Mouse (Mus musculus): ENCODE measurements around the gene Actn4. TPM values are rescaled to one million over a fixed set of nuclear protein-coding genes. Genes with fewer than 3 reads are reported as not detected.

Gene Actn4
- polyA plus RNA-seq, 1 experiment: 314 TPM

DNA sequence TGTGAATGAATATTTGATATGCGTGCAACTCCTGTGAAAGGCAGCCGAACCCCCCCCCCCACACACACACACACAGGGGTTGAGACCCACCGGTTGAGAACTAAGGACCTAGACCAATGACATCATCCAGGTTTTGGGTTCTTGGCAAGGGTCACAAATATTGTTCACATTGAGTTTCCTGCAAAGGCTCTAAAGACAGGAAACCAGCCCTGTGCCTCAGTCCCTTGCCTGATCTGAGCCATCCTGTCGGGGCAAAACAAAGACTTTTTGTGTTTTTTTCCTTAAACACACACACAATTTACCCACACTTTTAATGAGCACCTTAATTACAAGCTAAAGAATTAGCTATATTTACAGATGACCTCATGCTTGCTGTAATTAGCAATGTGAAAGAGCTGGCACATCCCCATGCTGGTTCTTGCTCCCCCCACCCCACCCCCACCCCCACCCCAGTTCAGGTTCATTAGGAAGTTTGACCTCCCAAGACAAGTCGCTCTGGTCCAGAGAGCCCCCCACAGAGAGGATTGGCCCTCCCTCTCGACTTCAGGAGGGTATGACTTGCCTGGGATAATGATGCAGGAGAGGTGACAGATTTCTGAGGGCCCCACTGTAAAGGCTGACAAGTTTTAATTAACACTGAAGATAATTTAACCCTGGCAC is 17.3 kb downstream of the Actn4 start:
- TF ChIP-seq CTCF (IDR thresholded peaks at IDR 0.05; ENCODE audit: insufficient read depth, low read length) (no peak), POLR2A (IDR thresholded peaks at IDR 0.05; ENCODE audit: borderline replicate concordance, extremely low read depth, low read depth, low read length) (no peak)
- H3K4me3 ChIP-seq (replicated peaks; ENCODE audit: extremely low read depth, low read depth, low read length): no peak overlapping the region
- DNase-seq: no peak
- H3K4me1 ChIP-seq (ENCODE audit: control insufficient read depth, insufficient read depth, low read length): peaks cover 52% of the 10 kb centered on the region
- 29% methylated on average over 6 of the region's 6 CpGs for WGBS

DNA sequence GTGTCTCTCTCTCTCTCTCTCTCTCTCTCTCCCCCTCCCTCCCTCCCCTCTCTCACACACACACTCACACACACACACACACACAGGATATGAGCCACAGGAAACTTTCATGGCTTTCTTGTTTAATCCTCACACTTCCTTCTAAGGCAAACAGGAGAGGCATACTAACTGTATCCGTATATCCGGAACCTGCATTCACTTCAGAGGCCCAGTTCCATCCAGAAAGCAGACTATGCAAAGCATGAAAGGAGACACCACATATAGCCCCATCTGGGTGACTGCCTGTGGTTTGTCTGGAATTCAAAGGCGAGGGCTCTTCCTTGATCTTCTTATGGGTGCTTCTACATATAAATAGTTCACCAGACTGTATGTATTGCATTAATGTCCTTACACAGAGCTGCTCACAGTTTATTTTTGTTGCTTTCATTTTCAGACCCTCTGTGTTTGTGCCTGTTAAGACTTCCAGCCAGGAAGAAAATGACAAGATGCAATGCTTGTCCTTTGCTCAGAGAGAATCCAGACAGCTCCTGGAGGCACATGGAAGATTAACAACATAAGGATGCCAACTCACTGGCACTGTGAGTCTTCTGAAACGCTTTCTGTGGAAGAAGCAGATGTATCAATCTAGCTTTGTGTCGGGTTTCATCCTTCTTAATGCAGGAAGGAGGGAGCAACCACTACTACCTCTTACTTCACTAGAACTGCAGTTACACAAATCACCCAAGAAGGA is 18.5 kb downstream of the Actn4 start:
- Histone ChIP-seq H3K4me1 (ENCODE audit: control insufficient read depth, insufficient read depth, low read length) (peaks cover 62% of the 10 kb centered on the region), H3K4me3 (replicated peaks; ENCODE audit: extremely low read depth, low read depth, low read length) (no peak overlapping the region)
- no peak for DNase-seq
- no peak for TF ChIP-seq POLR2A (IDR thresholded peaks at IDR 0.05; ENCODE audit: borderline replicate concordance, extremely low read depth, low read depth, low read length)
- whole genome bisulfite sequencing: 37% methylated on average over 5 of the region's 5 CpGs

DNA sequence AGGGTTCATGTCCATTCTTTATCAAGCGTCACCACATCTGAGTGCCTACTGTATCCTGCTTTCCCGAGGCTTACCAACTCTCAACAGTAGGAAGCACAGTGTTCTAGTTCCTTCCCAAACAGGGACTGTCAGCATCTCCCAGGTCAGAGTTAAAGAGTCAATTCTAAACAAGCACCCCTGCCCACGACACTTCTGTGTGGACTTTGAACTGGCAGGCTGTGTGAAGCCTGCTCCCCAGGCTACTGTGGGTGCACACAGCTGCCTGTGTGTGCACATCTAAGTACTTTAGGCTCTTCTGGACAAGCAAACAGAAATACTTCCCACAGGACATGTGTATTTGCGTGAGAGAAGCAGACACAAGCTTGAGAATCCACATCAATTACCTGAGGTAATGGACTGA is 20.6 kb downstream of the Actn4 start:
- H3K4me3 ChIP-seq (replicated peaks; ENCODE audit: extremely low read depth, low read depth, low read length): no peak overlapping the region
- TF ChIP-seq POLR2A (IDR thresholded peaks at IDR 0.05; ENCODE audit: borderline replicate concordance, extremely low read depth, low read depth, low read length) (no peak), CTCF (IDR thresholded peaks at IDR 0.05; ENCODE audit: insufficient read depth, low read length) (no peak)
- H3K4me1 ChIP-seq (ENCODE audit: control insufficient read depth, insufficient read depth, low read length): peaks cover 70% of the 10 kb centered on the region
- 41% methylated on average over 4 of the region's 4 CpGs for WGBS
- no peak for DNase-seq

GRCm38 (mm10) chr7:28941129-28941528 is 21.0 kb downstream of the Actn4 start:
- DNase-seq: no peak
- Histone ChIP-seq H3K4me3 (replicated peaks; ENCODE audit: extremely low read depth, low read depth, low read length) (no peak overlapping the region), H3K4me1 (ENCODE audit: control insufficient read depth, insufficient read depth, low read length) (peaks cover 71% of the 10 kb centered on the region)
- WGBS: 26% methylated on average over 4 of the region's 4 CpGs
- TF ChIP-seq CTCF (IDR thresholded peaks at IDR 0.05; ENCODE audit: insufficient read depth, low read length): no peak
- TF ChIP-seq POLR2A (IDR thresholded peaks at IDR 0.05; ENCODE audit: borderline replicate concordance, extremely low read depth, low read depth, low read length): no peak

DNA sequence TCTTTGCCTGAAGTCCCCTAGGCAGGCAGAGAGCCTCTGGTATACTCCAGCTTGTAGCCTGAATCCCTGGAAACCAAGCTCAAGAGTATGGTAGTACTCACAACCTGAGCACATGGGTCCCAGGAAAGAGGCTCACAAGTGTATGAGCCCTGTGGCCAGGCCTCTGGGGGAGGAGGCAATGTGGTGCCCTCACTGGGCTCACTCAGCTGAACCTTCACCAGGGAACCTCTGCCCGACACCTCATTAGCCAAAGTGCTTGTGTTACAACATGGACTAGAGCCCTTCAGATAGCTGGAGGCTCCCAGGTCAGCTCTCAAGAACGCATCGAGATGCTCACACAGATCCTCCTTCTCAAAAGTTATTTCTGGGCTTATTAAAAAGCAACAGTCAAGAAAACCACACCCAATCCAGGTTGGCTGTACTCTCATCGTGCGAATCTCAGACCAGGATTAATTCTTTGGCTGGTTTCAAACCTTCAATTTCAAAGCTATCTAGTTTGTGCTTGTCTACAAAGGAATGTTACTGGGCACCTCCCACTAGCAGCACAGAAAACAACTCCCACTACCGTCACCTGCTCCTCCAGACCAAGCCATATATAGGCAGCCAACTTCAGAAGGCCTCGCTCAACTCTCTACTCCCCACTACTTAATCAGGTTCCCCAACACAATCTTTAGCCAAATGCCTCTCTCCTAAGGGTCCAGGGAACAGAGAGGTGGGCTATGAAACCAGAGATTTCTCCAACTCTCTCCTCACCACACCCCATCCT is 22.5 kb downstream of the Actn4 start:
- DNase-seq: no peak
- Histone ChIP-seq H3K4me1 (ENCODE audit: control insufficient read depth, insufficient read depth, low read length) (peaks cover 71% of the 10 kb centered on the region), H3K4me3 (replicated peaks; ENCODE audit: extremely low read depth, low read depth, low read length) (no peak overlapping the region)
- WGBS: 58% methylated on average over 7 of the region's 7 CpGs
- TF ChIP-seq POLR2A (IDR thresholded peaks at IDR 0.05; ENCODE audit: borderline replicate concordance, extremely low read depth, low read depth, low read length): no peak
- TF ChIP-seq CTCF (IDR thresholded peaks at IDR 0.05; ENCODE audit: insufficient read depth, low read length): no peak

GRCm38 (mm10) chr7:28938654-28939053 is 23.5 kb downstream of the Actn4 start:
- 42% methylated on average over 4 of the region's 4 CpGs for WGBS
- H3K4me3 ChIP-seq (replicated peaks; ENCODE audit: extremely low read depth, low read depth, low read length): no peak overlapping the region
- DNase-seq: no peak
- TF ChIP-seq POLR2A (IDR thresholded peaks at IDR 0.05; ENCODE audit: borderline replicate concordance, extremely low read depth, low read depth, low read length) (no peak), CTCF (IDR thresholded peaks at IDR 0.05; ENCODE audit: insufficient read depth, low read length) (0 out of 2 replicates have a peak, but pooled peaks have one; percentile 20)
- peaks cover 68% of the 10 kb centered on the region for H3K4me1 ChIP-seq (ENCODE audit: control insufficient read depth, insufficient read depth, low read length)

GRCm38 (mm10) chr7:28936787-28937186 is 25.4 kb downstream of the Actn4 start:
- no peak for TF ChIP-seq POLR2A (IDR thresholded peaks at IDR 0.05; ENCODE audit: borderline replicate concordance, extremely low read depth, low read depth, low read length)
- TF ChIP-seq CTCF (IDR thresholded peaks at IDR 0.05; ENCODE audit: insufficient read depth, low read length): no peak
- Histone ChIP-seq H3K4me1 (ENCODE audit: control insufficient read depth, insufficient read depth, low read length) (peaks cover 65% of the 10 kb centered on the region), H3K4me3 (replicated peaks; ENCODE audit: extremely low read depth, low read depth, low read length) (no peak overlapping the region)
- DNase-seq: no peak
- WGBS: 30% methylated on average over 4 of the region's 4 CpGs

DNA sequence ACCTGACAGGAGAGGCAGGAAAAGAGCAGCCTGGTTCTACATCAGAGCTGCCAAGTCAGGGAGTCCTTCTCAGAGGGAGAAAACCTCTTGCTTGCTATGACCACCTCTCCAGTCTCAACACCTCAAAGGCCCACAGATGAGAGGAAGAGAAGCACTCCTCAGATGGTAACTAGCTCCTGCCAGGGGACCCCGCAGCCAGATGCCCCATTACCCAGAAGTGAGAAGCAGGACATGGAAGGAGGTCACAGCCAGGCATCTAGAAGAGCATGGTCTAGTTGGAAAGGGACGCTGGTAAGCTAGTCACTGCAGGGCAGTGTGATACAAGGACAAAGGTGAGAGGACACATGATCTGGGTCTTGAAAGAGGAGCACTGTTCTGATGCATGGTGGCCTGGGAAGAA is 28.3 kb downstream of the Actn4 start:
- peaks cover 54% of the 10 kb centered on the region for H3K4me1 ChIP-seq (ENCODE audit: control insufficient read depth, insufficient read depth, low read length)
- no peak for DNase-seq
- 86% methylated on average over 2 of the region's 2 CpGs for WGBS
- TF ChIP-seq POLR2A (IDR thresholded peaks at IDR 0.05; ENCODE audit: borderline replicate concordance, extremely low read depth, low read depth, low read length): no peak
- no peak for TF ChIP-seq CTCF (IDR thresholded peaks at IDR 0.05; ENCODE audit: insufficient read depth, low read length)
- no peak overlapping the region for H3K4me3 ChIP-seq (replicated peaks; ENCODE audit: extremely low read depth, low read depth, low read length)

- WGBS: 41% methylated on average over 6 of the region's 6 CpGs
- Histone ChIP-seq H3K4me3 (replicated peaks; ENCODE audit: extremely low read depth, low read depth, low read length) (no peak overlapping the region), H3K4me1 (ENCODE audit: control insufficient read depth, insufficient read depth, low read length) (peaks cover 46% of the 10 kb centered on the region)
- DNase-seq: no peak
- TF ChIP-seq POLR2A (IDR thresholded peaks at IDR 0.05; ENCODE audit: borderline replicate concordance, extremely low read depth, low read depth, low read length): no peak
- TF ChIP-seq CTCF (IDR thresholded peaks at IDR 0.05; ENCODE audit: insufficient read depth, low read length): no peak
Observed at GRCm38 (mm10) chr7:28932421-28933041, 29.6 kb downstream of the Actn4 start.
